Mouse (Mus musculus) liver, adult 2 months (tissue): ENCODE measurements around the gene Prune1.

ENCODE experiments used
- CTCF ChIP-seq: fragments of 200-500 bp; IDR thresholded peaks from 2 replicates; pipeline ENCODE4 v1.5.1; 2011; ENCODE audit warnings: low read depth, low read length, control low read depth
- POLR2A ChIP-seq: fragments of 200-500 bp; IDR thresholded peaks from 2 replicates; pipeline ENCODE4 v1.6.1; 2011; ENCODE audit warnings: low read length, control low read depth; ENCODE audit not compliant: insufficient read depth; ENCODE audit errors: extremely low read depth

GRCm38 (mm10) chr3:95280747-95281146 lies 1.1 kb downstream of the Prune1 start:
- TF ChIP-seq CTCF (no peak), POLR2A (no peak)
